Mouse (Mus musculus) lung, adult 2 months (tissue): ENCODE measurements around the gene Ehd3. TPM values are rescaled to one million over a fixed set of nuclear protein-coding genes. Genes with fewer than 3 reads are reported as not detected.

Source experiments
- DNase-seq: peaks from one replicate; pipeline ENCODE4 v3.0.0; 2022
- H3K4me1 ChIP-seq: fragments of 200-500 bp; 2 replicates; pipeline ENCODE4 v1.6.1; 2011; ENCODE audit warnings: low read length; ENCODE audit not compliant: control insufficient read depth, insufficient read depth
- H3K4me3 ChIP-seq: fragments of 200-500 bp; replicated peaks from 2 replicates; pipeline ENCODE3; 2011; ENCODE audit warnings: low read depth, mild to moderate bottlenecking, control low read depth, low read length; ENCODE audit errors: extremely low read depth
- CTCF ChIP-seq: fragments of 200-500 bp; IDR thresholded peaks from 2 replicates; pipeline ENCODE4 v1.5.1; 2011; ENCODE audit warnings: mild to moderate bottlenecking, low read length, control low read depth; ENCODE audit not compliant: insufficient read depth
- POLR2A ChIP-seq: fragments of 200-500 bp; IDR thresholded peaks from 2 replicates; pipeline ENCODE4 v1.6.1; 2011; ENCODE audit warnings: low read depth, mild to moderate bottlenecking, control low read depth, low read length, borderline replicate concordance; ENCODE audit errors: extremely low read depth
- WGBS: fragments of 180-500 bp; shearing (Covaris S2); methylation state at CpG from one replicate; pipeline ENCODE4 v1.1.7; 2018; 5-methylcytosine and 5-hydroxymethylcytosine counted together
- polyA plus RNA-seq: library from polyadenylated mRNA; depleted of rRNA; stranded (reverse); fragments of >200 nt; gene quantifications from 2 replicates; pipeline ENCODE4 v1.2.3, GENCODE M21; 2012

Ehd3 gene
- polyA plus RNA-seq, 1 experiment: 11.3 TPM

DNA sequence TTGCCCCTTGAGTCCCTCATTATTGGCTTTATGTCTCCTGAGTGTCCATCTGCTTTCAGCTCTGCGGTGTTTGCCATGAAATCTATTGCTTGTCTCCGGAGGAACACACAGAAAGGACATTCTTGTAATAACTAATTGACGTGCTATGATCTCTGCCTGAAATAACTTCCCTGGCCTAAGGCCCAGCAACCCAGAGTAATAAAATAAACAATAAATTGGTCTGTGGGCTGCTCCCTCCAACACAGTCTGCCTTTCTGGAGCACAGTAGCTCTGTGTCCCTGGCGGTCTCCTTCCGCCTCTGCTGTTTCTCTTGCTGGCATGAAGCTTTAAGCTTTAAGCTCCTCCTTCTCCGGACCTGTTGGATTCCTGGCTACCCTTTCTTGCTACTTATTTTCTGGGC is 4.5 kb downstream of the Ehd3 start:
- no peak overlapping the region for H3K4me3 ChIP-seq
- WGBS: 30% methylated on average over 6 of the region's 6 CpGs
- no peak for TF ChIP-seq POLR2A
- no peak for TF ChIP-seq CTCF
- peaks cover 6% of the 10 kb centered on the region for H3K4me1 ChIP-seq
- DNase-seq: no peak

DNA sequence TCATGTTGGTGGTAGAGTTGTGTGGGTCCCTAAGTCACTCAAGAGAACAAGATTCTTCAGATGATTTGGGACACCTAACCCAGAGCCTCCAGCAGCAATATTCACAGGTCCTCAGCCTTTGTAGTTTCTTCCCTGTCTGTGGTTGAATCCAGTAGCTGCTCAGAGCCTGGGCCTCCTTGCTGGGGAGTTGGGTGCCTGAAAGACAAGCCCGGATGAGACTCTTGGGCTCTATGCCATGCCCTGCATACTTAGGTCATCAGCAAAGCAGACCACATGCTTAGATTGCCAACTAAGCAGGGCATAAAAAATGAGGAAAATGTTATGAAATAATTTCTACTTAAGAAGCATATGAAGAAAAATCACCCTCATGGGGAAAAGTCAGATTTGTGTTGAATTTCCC is 6.9 kb downstream of the Ehd3 start:
- no peak overlapping the region for H3K4me3 ChIP-seq
- TF ChIP-seq POLR2A (no peak), CTCF (no peak)
- no peak for DNase-seq
- WGBS: 45% methylated on average over 1 of the region's 1 CpGs
- H3K4me1 ChIP-seq: peaks cover 2% of the 10 kb centered on the region; the same call in 1 of the 2 replicates

DNA sequence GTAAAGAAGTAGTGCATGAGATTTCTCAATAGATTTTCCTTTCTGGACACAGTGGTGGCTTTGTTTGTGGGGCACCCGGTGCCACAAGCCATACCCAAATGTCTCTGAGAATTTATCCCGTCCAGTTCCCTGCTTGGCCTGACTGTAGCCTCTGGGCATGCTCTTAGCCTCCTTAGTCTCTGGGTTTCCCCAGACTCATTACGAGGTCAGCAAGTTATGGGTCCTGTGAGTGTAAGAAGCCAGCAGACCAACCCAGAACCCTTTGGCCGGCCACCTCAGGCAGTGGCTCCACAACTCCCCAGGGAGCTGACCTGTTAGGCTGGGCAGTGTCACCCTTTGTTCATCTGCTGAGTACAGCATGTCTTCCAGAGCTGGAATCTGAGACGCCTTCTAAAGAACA is 7.6 kb downstream of the Ehd3 start:
- H3K4me3 ChIP-seq: no peak overlapping the region
- 66% methylated on average over 5 of the region's 5 CpGs for WGBS
- H3K4me1 ChIP-seq: peaks cover 2% of the 10 kb centered on the region; the same call in 1 of the 2 replicates
- no peak for TF ChIP-seq CTCF
- TF ChIP-seq POLR2A: no peak
- DNase-seq: no peak

DNA sequence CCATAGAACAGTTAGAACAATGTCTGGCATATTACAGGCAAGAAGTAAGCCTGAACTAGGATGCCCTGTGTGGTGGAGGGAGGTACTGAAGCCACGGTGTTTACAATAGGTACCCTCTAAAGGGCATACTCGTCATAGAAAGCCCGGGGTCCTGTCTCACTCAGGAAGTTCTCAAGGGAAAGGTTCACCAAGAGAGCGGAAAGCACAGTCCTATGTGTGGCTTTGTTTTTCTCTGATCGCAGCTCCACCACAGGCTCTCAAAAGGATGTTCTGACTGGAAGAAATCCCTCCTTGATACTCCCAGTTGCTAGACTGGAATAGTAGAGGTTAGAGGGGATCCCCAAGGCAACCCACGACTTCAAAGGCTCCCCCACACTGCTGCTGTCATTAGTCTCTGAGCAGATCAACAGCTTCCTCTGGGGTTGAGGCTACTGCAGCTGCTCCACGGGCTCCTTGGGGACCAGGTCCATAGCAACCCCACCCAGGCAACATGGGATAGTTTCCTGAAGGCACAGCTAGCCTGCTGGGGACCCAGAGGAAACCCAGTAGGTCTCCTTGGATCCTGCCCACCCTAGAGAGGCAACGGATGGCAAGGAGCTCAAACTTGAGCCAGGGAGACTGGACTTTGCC is 9.2 kb downstream of the Ehd3 start:
- TF ChIP-seq POLR2A: no peak
- TF ChIP-seq CTCF: no peak
- H3K4me1 ChIP-seq: peaks cover 2% of the 10 kb centered on the region; the same call in 1 of the 2 replicates
- 60% methylated on average over 8 of the region's 8 CpGs for WGBS
- no peak overlapping the region for H3K4me3 ChIP-seq
- DNase-seq: no peak

DNA sequence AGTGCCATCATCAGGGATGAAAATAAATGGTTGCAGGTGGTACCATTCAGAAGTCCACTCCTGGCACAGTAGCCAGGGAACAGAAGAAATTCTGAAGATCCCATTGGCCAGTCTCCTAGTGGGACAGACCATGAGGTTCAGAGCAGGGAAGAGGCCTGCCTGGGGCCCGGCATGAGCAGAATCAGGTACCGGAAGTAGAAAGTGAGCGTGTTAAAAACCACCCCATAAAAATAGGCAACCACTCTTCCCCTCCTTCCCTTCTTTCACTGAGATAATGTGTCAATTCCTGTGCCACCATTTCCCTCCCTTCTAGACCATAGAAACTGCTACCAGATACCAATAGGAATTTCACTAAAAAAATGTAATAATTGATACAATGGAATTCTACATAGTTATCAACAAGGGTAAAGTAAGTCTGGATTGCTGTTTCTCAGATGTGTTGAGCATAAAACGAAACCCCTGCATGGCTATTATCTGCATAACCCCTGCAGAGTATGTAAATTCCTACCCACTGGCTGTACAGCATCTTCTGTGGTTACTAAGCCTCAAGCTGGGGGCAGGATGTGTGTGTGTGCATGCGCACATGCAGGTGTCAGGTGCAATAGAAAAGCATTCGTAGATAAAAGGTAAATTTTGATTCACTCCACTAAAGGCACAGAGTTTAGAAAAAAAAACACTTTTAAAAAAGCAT is 10.7 kb downstream of the Ehd3 start:
- 83% methylated on average over 6 of the region's 6 CpGs for WGBS
- TF ChIP-seq CTCF (no peak), POLR2A (no peak)
- no peak for DNase-seq
- H3K4me3 ChIP-seq: no peak overlapping the region
- H3K4me1 ChIP-seq: no peaks in the 10 kb centered on the region

DNA sequence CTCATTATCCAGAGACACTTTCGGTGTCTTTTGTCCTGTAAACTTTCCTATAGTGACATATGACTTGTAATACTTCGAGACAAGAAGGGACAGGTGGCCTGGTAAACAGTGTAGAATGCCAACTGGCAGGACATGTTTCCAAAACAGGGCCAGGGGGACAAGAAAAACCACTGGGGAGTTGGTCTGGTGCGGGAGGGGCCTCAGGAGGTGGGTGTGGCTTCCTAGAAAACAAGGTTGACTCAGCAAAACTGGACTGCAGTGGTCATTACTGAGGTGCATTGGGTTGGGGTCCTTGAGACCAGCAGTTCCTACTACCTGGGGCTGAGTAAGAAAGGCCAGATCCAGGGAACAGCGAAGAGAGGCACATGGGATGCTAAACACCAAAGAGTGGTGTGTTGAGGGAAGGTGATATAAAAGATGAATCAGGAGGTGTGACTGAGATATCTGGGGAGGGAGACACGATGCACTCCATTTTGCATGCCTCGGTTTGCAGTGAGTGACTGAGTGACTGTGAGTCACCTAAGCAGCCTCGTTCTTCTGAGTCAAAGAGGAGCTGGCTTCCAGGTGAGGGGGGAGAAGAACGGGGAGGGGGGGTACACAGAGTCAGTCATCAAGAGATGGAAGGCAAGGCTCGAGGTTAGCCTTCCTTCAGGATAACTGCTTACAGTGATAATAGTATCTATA is 13.9 kb downstream of the Ehd3 start:
- no peak for DNase-seq
- no peaks in the 10 kb centered on the region for H3K4me1 ChIP-seq
- H3K4me3 ChIP-seq: no peak overlapping the region
- WGBS: 79% methylated on average over 9 of the region's 9 CpGs
- no peak for TF ChIP-seq POLR2A
- no peak for TF ChIP-seq CTCF

DNA sequence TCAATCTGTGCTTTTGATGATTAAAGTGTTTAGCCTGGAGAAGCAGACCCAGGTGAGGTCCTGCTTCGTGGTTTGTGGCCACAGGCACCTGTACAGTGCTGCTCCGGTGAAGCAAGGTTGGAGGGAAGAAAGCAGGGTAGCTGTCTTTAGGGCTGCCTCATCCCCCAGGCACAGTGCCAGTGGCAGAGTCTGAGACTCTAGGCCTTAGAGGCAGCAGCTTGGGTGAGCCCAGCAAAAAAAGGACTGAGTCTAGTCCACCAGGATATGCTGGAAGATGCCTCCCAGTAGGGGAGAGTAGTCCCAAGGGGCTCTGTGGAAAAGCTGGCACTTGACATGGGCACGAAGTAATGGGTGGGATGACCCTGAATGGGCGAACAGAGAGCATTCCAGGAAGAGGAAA is 15.0 kb downstream of the Ehd3 start:
- no peak for DNase-seq
- Histone ChIP-seq H3K4me3 (no peak overlapping the region), H3K4me1 (no peaks in the 10 kb centered on the region)
- TF ChIP-seq CTCF: no peak
- WGBS: 50% methylated on average over 4 of the region's 4 CpGs

DNA sequence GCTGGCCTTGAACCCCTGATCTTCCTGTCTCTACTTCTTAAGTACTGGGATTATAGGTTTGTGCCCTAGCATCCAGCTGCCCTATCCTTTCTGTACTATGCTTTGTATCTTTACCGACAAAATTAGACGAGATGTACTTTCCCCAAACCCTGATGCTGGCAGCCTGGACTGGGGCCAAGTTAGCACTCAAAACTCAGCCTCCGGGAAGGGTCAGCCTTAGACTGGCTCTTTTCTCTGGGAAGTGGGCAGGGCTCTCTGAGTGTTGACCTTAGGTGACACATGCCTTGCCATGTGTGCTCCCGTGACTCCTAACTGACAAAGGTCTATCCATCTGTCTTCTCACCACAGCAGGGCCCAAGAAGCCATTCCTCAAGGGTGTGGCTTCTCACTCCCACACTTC is 16.8 kb downstream of the Ehd3 start:
- WGBS: 56% methylated on average over 4 of the region's 4 CpGs
- Histone ChIP-seq H3K4me3 (no peak overlapping the region), H3K4me1 (no peaks in the 10 kb centered on the region)
- TF ChIP-seq CTCF (no peak), POLR2A (no peak)
- no peak for DNase-seq

DNA sequence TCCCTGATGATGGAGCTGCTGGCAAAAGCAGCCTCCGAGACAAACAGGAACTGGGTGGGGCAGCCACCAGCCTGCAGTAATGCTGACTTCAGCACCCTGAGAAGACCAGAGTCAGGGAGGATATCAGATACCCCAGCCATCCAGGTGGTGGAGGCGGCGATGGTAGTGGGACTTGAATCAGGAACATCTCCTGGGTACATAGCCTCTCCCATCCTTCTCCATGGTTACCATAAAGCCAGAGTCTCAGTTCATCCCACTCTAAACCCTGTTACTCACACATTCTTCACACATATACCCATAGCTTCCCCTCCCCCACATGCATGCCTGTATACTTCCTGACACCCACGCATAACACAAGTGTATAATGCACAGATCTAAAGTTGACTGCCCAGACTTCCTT is 18.3 kb downstream of the Ehd3 start:
- Histone ChIP-seq H3K4me3 (no peak overlapping the region), H3K4me1 (no peaks in the 10 kb centered on the region)
- WGBS: 65% methylated on average over 4 of the region's 4 CpGs
- DNase-seq: no peak
- TF ChIP-seq POLR2A: no peak
